Mouse (Mus musculus) fat pad, adult 2 months (tissue): ENCODE data around the gene Slc35f3.

Source experiments
- DNase-seq: peaks from one replicate; pipeline ENCODE4 v3.0.0-alpha.2; 2011; ENCODE audit warnings: low read depth, low spot score; ENCODE audit errors: extremely low read depth

Gene Slc35f3

GRCm38 (mm10) chr8:126327786-126328185 lies 29.4 kb downstream of the Slc35f3 start:
- DNase-seq: no peak

- no peak for DNase-seq
Observed at GRCm38 (mm10) chr8:126338864-126339263, 40.5 kb downstream of the Slc35f3 start.

DNA sequence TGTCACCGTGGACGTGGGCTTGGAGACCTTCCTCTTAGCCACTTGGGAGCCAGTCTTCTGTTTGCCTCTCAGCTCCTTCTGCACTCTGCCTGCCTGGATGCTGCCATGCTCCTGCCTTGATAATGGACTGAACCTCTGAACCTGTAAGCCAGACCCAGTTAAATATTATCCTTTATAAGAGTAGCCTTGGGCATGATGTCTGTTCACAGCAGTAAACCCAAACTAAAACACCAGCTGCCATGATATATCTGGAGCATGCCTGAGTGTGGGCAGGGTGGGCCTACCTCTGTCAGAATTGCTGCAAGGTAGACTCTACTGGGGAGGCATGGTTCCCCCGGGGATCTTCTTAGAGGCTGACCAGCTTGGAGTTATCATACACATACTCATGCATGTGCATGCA lies 41.0 kb downstream of the Slc35f3 start:
- no peak for DNase-seq

DNA sequence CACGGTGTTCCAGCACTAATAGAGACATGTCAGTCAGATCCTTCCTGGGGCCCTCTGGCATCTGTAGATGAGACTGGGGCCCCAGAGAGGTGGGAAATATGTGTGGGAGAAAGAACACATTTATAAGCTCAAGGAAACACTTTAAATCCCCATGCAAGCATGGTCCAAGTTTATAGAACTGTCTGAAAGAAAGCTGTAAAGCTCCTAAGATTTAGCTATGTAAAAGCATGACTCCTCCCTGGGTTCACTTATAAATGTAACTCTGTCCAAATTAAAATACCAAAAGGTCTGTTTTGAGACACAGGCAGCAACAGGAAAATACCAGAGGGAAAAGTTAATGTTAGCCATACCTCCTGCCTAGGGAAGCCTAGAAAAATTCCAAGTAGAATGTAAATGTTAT lies 42.8 kb downstream of the Slc35f3 start:
- DNase-seq: no peak

DNA sequence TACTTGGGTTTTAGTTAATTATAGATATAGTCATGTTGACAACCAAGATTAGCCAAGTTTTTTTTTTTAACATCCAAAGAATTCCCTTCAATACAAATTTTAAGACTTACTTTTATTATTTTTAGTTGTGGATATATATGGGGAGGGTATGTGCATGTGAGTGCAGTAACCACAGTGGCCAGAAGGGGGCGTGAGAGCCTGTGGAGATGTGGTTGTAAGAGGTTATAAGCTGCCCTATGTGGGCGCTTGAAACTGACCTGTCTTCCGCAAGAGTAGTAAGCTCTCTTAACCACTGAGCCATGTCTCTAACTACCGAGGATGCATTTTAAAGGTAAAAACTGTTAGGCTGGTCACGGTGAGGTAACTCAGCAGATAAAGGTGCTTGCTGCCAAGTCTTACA lies 45.1 kb downstream of the Slc35f3 start:
- no peak for DNase-seq

DNA sequence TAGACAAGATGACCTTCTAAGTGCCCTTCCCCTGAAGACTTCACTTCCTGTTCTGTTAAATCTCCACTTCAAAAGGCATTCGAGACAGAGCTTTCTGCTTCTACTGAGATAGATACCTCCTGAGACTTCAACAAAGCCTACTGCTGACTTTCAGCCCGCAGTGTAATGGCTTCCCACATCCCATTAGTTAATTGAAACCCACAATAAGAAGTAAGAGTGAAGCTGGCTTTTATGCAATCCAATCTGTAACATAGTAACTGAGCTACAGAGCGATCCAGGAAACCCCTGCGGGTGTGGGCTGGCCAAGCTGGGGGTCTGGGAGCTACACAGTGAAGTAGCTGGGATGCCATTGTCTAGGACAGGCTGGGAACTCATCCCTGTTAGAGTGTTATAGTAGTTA lies 46.7 kb downstream of the Slc35f3 start:
- DNase-seq: no peak

DNA sequence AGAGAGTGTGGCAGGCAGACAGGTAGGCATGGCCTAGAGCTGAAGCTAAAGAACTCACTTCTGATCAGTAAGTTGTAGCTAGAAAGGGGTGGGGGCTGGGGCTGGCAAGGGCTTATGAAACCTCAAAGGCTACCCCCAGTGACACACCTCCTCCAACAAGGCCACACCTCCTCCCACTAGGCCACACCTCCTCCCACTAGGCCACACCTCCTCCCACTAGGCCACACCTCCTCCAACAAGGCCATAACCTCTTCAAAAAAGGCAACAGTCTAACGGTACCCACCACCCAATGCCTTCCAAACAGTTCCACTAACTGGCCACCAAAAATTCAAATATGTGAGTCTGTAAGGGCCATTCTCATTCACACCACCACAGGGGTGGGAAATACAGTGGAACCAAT lies 54.9 kb downstream of the Slc35f3 start:
- no peak for DNase-seq

GRCm38 (mm10) chr8:126357946-126358345 lies 59.6 kb downstream of the Slc35f3 start:
- no peak for DNase-seq

DNA sequence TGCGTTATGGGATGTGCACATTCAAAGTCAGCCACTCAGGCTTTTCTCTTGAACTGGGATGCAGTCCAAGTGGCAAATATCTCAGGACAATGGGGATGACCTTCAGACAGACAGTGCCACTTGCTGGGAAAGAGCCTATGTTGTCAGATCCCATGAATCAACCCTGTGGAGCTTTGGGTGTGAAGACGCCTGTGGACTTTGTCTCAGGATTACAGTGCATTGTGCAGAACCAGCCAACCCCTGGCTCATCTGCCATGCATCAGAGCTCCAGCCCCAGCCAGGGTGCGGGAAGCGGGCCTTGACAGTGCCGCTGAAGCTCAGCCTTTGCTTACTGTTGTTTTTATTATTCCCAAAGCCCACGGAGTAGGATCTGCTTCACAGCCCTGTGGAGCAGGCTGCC lies 60.9 kb downstream of the Slc35f3 start:
- DNase-seq: no peak

DNA sequence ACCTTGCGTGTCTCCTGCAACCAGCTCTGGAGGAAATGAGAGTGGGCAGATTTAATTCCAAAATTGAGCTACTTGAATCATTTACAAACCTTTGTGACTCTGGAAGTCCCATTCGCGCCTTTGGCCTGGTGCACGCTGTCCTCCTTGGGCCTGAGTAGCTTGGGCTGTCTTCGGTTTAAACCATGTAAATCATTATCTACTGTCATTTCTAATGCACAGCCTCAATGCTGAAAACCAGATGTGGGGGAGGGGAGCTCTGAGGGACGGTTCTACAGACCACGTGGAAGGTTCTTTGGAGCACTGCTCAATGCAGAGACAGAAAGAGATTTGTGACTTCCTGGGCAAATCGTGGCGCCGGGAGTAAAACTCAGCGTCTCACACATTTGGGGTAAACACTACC lies 61.7 kb downstream of the Slc35f3 start:
- no peak for DNase-seq

DNA sequence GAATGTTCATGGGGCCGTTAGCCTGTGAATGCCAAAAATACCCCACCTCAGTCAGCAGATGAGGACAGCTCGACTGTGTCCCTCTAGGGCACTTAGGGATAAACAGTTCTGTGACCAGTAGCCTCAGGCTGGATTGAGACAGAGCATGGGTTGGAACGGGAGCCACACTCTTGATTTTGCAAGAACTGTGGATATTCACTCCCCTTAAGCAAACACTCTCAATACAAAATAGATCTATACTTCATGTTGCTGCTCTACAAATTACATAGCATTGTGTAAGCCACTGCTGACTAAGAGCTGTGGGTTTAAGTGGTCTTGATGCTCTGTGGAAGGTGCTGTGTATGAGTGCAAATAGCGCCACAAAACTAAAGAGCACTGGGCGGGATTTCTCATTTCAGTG lies 62.3 kb downstream of the Slc35f3 start:
- DNase-seq: no peak

GRCm38 (mm10) chr8:126366251-126366650 lies 67.9 kb downstream of the Slc35f3 start:
- no peak for DNase-seq

- DNase-seq: no peak
Observed at GRCm38 (mm10) chr8:126368349-126369054, 70.1 kb downstream of the Slc35f3 start.

DNA sequence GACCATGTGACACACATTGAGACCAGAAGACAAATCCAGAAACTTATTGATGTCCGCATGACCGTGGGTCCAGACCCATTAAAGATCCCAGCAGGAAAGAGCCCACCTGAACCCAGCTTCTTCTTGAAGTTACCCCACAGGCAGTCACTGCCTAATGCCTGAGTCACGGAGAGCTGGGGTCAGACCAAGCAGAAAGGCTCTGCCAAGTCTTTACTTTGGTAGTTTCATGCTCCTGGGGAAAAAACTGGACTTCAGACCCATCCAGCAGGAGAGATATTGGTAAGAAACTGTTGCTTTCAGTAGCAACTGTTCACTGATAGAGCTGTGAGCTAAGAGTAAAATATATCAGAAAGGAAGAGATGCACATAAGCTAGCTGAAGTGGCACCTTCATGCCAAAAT lies 73.5 kb downstream of the Slc35f3 start:
- no peak for DNase-seq

GRCm38 (mm10) chr8:126379580-126379979 lies 81.2 kb downstream of the Slc35f3 start:
- no peak for DNase-seq

- DNase-seq: no peak
Observed at GRCm38 (mm10) chr8:126380141-126380540, 81.8 kb downstream of the Slc35f3 start.

DNA sequence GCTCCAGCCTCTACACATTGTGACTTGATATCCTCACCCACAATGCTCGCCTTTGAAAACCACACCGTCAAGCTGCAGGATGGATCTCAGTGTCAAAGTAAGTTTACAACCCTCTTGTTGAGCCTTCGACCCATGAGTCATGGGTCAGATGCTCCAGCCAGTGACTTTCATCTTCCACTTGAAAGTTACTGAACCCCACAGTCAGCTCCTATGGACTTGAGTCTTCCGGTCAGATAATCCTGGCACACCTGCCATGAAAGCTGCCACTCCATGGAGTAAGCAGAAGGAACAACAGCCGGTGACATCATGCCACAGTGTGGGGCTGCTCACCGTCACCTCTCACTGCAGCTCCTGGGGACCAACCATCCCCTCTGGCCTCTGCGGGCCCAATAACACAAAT lies 82.9 kb downstream of the Slc35f3 start:
- no peak for DNase-seq

DNA sequence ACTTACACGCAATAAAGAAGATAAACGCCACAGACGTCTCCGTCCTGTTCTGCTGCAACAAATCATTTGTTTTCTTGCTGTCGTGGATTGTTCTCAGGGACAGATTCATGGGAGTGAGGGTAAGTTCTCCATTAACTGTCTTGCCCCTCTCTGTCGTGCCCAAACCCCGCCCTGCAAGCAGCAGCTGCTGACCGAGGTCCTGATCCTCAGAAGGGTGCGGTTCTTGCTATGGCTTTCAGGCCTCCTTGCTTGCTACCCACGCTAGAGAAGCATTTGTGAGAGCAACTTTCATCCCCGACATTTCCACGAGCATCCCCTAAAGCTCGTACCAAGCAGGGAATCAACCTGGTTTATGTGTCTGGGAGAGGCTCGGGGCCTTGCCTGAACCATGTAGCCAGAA lies 83.9 kb downstream of the Slc35f3 start:
- no peak for DNase-seq

- no peak for DNase-seq
Observed at GRCm38 (mm10) chr8:126382749-126383148, 84.4 kb downstream of the Slc35f3 start.

DNA sequence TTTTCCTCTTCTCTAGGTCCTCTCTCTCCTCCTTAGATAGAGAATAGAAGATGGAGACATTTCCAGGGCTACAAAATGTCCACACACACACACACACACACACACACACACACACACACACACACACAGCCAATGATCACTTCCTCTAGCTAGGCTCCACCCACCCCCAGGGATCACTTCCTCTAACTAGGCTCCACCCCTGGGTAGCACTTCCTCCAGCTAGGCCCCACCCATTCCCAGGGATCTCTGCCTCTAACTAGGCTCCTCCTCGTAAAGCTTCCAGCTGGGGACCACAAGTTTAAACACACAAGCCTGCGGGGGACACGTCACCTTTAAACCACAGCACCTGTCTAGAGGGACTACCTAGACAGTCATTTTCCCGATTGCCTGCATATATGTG lies 89.2 kb downstream of the Slc35f3 start:
- DNase-seq: no peak

DNA sequence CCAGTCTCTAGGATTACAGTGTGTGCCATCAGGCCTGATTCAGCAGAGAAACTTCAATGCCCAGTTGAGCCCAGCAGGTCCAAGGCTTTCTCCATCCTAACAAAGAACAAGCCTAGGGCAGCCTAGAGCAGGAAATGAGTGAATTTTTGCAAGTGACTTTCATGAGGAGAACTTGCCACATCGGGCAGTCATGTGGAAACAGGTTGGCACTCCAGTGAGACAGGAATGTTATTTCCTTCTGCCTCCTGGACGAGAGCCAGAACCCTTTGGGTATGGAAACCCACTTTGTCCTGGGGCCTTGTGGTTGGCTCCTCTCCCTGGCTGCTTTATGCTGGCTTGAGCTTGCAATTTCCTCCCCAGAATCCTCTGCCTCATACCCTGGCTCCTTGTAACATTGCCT lies 93.2 kb downstream of the Slc35f3 start:
- peak; percentile 66 for DNase-seq

- no peak for DNase-seq
Observed at GRCm38 (mm10) chr8:126395386-126395785, 97.0 kb downstream of the Slc35f3 start.

DNA sequence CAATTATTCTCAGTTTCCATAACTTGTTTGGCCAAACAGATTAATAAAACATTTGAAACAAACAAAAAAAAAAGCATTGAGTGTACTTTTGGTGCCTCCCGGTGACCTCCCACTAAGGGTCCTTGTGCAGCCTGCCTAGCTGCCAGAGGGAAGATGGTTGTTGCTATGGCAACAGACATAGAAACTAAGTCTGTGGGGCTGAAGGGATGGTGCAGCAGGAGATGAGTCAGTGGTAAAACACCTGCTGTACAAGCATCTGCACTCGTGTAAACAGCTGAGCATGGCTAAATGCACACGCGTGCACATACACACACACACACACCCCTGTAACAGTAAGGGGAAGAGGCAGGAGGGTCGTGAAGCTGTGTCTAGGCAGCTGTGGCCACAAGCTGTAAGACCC lies 97.6 kb downstream of the Slc35f3 start:
- DNase-seq: no peak
